Mouse (Mus musculus) limb, embryonic 12.5 days (tissue): ENCODE data around the gene Tmem184c. TPM values are rescaled to one million over a fixed set of nuclear protein-coding genes. Genes with fewer than 3 reads are reported as not detected.

ENCODE experiments used
- polyA plus RNA-seq: library from polyadenylated mRNA; unstranded; fragments of >200 nt; fragmentation: Nextera tagmentation; extraction: Ambion mirVana; gene quantifications from 2 replicates; pipeline ENCODE4 v1.2.1, GENCODE M21; 2016

Gene Tmem184c
- polyA plus RNA-seq, 1 experiment from 2014 or later = 39.0 TPM

Other genes with a start within 250 kb of the Tmem184c start
- 36.8 and 39.2 TPM in 2 replicates for gene Arhgap10, start 92.7 kb downstream of the Tmem184c start, polyA plus RNA-seq
- 24.2 and 24.8 TPM in 2 replicates for gene Prmt9, start 61.3 kb downstream of the Tmem184c start, polyA plus RNA-seq
- gene Ednra, start 113.8 kb upstream of the Tmem184c start, polyA plus RNA-seq = 43.5 and 50.5 TPM in 2 replicates